Mouse (Mus musculus): ENCODE data around the gene V1rd19. TPM values are rescaled to one million over a fixed set of nuclear protein-coding genes. Genes with fewer than 3 reads are reported as not detected.
"Not testable (repeated sequence)": the region's sequence is repeated elsewhere in the genome, so short reads cannot be mapped to it uniquely, and the experiment has no call there.

V1rd19 gene
- not detected for total RNA-seq (2018; cell fraction: chromatin; rRNA removed)
- not detected for total RNA-seq (2018; cell fraction: cytosol; rRNA removed)
- not detected for total RNA-seq (2018; cell fraction: nucleus; rRNA removed)
- polyA plus RNA-seq (2018): not detected in 3 replicates

DNA sequence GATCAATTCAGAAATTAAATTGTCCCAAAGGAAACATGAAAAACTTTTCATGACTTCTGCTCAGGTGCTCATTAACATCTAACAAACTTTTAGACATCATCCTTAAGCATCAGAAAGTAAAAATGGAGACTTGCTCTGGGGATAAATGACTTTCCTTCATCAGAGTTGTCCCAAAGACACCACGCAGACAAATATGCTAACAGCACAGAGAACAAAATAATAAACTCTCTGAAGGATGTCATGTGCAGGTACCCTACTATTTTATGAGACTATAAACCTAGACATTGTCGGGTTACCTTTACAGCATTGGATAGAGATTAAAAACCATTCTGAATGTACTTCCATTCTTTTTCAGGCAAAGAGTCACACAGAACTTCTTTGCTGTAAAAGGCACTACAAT is at the start of gene V1rd19:
Gene V1rd19, plus strand, starts transcription at position 301 of the 400 bp plus-strand sequence.
- H3K36me3 ChIP-seq (ENCODE audit: inconsistent target): no peaks in the 10 kb centered on the region
- WGBS (ENCODE audit: missing documents): 53% methylated on average over 2 of the region's 2 CpGs

GRCm38 (mm10) chr7:23968044-23968443 is 33.4 kb upstream of the V1rd19 start:
- WGBS (ENCODE audit: missing documents): 28% methylated on average over 3 of the region's 3 CpGs
- not testable (repeated sequence) for H3K4me3 ChIP-seq (ENCODE audit: inconsistent target); H3K36me3 ChIP-seq (ENCODE audit: inconsistent target); H3K27ac ChIP-seq; H3K79me2 ChIP-seq (ENCODE audit: inconsistent target)

More for the DNA sequence above, at the start of gene V1rd19:
- Histone ChIP-seq H3K4me3 (ENCODE audit: inconsistent target) (no peak within 1 kb of the TSS), H3K27ac (no peak within 1 kb of the TSS), H3K79me2 (ENCODE audit: inconsistent target) (no peaks in the 10 kb centered on the region)

GRCm38 (mm10) chr7:23974315-23974714 is 27.2 kb upstream of the V1rd19 start, which contains the start of gene Vmn1r181:
TSS of gene Vmn1r181 (plus strand) at chr7:23974615.
- H3K27ac ChIP-seq; H3K36me3 ChIP-seq (ENCODE audit: inconsistent target); H3K4me3 ChIP-seq (ENCODE audit: inconsistent target); H3K79me2 ChIP-seq (ENCODE audit: inconsistent target): not testable (repeated sequence)
- WGBS (ENCODE audit: missing documents): 73% methylated on average over 2 of the region's 9 CpGs

DNA sequence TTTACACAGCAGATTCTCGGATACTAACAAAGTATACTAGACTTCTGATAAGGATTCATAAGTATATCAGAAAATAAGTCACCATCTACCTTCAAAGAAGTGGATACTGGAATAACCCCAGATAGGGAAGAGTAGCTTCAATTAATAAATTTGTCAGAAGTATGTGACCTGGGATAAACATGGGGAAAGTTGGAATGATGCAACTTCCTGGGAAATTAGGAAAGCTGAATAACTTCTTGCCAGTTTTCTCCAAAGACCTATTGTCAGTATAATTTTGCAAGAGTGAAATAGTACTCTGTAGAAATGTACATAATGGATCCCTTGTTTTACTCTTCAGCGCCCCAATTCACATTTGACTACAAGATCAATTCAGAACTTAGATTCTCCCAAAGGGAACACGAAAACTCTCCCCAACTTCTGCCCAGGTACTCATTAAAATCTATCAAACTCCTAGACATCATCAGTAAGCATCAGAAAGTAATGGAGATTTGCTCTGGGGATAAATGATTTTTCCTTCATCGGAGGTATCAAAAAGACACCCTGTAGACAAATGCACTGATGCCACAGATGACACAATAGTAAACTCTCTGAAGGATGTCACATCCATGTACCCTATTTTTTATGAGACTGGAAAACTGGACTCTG is 51.3 kb downstream of the V1rd19 start, which contains the start of gene Vmn1r183:
Gene Vmn1r183, plus strand, starts transcription at position 595 of the 645 bp plus-strand sequence.
- Histone ChIP-seq H3K4me3 (ENCODE audit: inconsistent target) (no peak within 1 kb of the TSS), H3K36me3 (ENCODE audit: inconsistent target) (no peaks in the 10 kb centered on the region), H3K79me2 (ENCODE audit: inconsistent target) (no peaks in the 10 kb centered on the region), H3K27ac (no peak within 1 kb of the TSS)
- WGBS (ENCODE audit: missing documents): 87% methylated on average over 4 of the region's 4 CpGs

Other genes with a start within 250 kb of the V1rd19 start
- not detected in 3 replicates for gene Vmn1r174, start 249.4 kb upstream of the V1rd19 start, polyA plus RNA-seq (2018)
- gene Vmn1r175, start 191.0 kb upstream of the V1rd19 start, polyA plus RNA-seq (2018): not detected in 3 replicates
- not detected in 3 replicates for gene Vmn1r176, start 164.3 kb upstream of the V1rd19 start, polyA plus RNA-seq (2018)
- not detected in 3 replicates for gene Vmn1r177, start 135.2 kb upstream of the V1rd19 start, polyA plus RNA-seq (2018)
- not detected in 3 replicates for gene Vmn1r178, start 109.7 kb upstream of the V1rd19 start, polyA plus RNA-seq (2018)
- gene Vmn1r179, start 74.7 kb upstream of the V1rd19 start, polyA plus RNA-seq (2018): not detected in 3 replicates
- gene Vmn1r180, start 51.1 kb upstream of the V1rd19 start, polyA plus RNA-seq (2018): not detected in 3 replicates
- not detected in 3 replicates for gene Vmn1r181, start 27.1 kb upstream of the V1rd19 start, polyA plus RNA-seq (2018)
- gene Vmn1r183, start 51.6 kb downstream of the V1rd19 start, polyA plus RNA-seq (2018): not detected in 3 replicates
- gene Zfp180, start 80.2 kb downstream of the V1rd19 start, polyA plus RNA-seq (2018): 6.8 to 10.4 TPM (median 9.0 TPM) in 3 replicates
- gene Zfp112, start 110.6 kb downstream of the V1rd19 start, polyA plus RNA-seq (2018): 0.21 to 0.39 TPM (median 0.21 TPM) in 3 replicates
- 1.7 to 4.9 TPM (median 2.7 TPM) in 3 replicates for gene Zfp235, start 132.5 kb downstream of the V1rd19 start, polyA plus RNA-seq (2018)
- gene Zfp114, start 173.4 kb downstream of the V1rd19 start, polyA plus RNA-seq (2018): 0.06 to 0.09 TPM in 2 of 3 replicates, not detected in the other
- gene Zfp111, start 209.8 kb downstream of the V1rd19 start, polyA plus RNA-seq (2018): 3.9 to 7.1 TPM (median 4.4 TPM) in 3 replicates
- gene Zfp109, start 235.9 kb downstream of the V1rd19 start, polyA plus RNA-seq (2018): 0.92 to 1.6 TPM (median 1.1 TPM) in 3 replicates

Measured in macrophage (primary cell).